Mouse (Mus musculus) urinary bladder, adult 18-20 months (tissue): ENCODE data around the gene Dph3.

Experiments
- DNase-seq, 2 experiments: peaks; one replicate each; pipeline ENCODE4 v3.0.0; 2022; ENCODE audit warnings: low spot score in 2 of 2, mixed read lengths in 2 of 2

Dph3 gene

DNA sequence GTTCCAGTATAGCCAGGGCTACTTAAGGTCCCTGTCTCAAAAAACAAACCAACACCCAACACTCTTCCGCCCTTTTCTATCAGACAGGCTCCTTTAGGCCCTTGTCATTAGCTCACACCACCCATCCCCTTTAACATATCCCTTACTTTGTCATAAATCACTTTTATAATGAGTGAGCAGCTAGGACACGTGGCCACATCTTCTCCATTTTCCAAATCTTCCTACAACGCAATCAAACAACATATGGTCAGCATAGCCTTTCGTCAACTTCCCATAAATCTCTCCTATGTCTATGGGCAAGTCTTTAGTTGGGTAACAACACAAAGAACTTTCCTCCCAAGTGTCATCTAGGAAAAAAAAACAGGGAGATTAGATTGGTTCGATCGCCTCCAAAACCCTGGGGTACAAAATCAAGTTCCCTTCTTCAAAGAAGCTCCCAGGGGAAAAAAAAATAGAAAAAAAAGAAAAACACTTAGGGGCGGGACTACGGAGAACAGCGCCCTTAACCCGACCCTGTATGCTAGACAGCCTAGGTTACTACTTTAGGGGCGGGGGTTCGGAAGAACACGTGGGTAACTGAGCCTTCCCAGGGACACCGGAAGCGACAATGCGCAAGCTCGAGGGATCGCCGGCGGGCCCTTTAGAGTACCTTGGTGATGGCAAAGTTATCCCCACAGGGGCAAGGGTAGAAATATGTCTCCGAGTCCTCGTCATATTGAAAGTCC lies 606 bp downstream of the Dph3 start, which contains the start of gene Oxnad1:
TSS of gene Oxnad1 (plus strand) at position 614 of the 725 bp plus-strand sequence.
- no peak for DNase-seq

DNA sequence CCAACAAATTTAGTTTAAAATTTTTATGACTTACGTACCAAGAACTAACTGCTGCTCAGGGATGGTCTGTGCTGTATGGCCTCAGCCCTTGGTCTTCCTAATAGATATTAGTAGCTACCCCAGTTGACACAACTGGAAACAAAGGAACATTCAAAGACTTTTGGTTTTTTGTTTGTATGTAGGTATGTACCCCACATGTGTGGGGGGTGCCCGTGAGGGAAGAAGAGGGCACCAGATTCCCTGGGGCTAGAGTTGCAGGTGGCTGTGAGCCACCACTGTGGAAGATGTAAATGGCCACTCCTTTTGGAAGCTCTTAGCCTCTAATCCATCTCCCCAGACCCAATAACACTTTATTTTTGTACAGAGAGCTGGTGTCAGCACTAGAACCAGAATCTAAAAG lies 2.1 kb downstream of the Dph3 start:
- DNase-seq = no peak

DNA sequence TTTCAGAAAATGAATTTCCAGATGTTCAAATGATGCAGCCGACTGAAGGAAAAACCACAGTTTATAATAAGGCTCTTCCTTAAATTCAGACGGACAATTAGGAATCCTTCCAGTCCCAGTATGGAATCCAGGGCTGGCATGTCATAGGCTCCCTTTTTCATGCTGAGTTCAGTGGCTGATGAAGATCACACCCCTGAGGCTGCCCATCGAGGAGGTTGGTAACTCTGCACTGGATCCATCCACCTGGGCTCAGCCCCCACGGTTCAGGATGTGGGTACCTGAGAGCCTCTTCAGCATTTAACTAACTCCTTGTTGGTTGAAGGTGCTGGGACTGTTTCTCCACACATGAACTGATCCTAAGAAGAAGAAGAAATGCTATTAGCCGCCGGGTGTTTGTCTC lies 2.6 kb downstream of the Dph3 start:
- DNase-seq = no peak

DNA sequence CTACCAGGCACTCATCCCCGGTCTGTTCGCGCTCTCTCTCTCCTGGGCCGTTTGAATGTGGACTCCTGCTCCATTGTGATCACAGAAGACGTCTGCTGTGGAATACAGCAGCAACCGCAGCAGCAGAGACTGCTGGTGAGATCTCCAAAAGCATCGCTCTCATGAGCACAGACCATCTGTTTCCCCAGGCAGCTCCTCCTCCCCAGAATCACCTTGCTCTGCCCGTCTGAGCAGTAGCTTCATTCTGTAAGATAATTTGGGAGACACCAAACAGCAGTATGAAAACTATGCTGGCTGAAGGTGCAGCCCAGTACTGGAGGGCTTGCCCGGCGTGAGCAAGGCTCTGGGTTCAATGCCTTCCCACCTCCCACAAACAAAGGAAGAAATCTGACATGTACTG lies 4.5 kb downstream of the Dph3 start:
- DNase-seq = no peak

DNA sequence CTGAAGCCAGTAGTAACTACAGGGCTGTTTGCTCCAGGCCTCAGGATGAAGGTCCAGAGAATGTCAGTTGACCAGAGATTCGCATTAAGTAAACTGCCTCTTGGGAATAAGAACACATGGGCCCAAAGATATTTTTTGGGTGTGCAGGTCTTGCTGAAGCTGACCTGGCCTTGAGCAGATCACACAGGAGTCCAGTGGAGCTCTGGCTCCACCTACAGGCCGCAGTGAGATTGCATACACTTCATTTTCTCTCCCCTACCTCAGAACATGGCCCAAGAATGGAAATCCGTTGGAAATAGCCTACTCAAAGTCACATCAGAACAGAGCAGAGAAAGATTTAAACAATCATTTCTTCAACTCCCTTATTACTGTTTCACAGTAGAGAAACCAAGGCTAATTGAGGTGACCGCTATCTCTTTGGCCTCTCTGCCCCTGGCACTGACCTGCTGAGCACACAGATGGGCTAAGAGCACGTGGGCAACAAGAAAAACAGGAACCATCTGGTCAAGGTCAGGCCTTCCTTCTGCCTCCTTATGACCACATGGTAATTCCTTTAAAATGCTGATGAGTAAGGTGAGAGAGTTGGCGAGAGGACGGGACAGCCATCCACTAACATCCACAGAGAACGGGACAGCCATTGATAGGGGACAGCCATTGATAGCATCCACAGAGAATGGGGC lies 8.5 kb downstream of the Dph3 start:
- DNase-seq = peak; percentile 31 to 53

DNA sequence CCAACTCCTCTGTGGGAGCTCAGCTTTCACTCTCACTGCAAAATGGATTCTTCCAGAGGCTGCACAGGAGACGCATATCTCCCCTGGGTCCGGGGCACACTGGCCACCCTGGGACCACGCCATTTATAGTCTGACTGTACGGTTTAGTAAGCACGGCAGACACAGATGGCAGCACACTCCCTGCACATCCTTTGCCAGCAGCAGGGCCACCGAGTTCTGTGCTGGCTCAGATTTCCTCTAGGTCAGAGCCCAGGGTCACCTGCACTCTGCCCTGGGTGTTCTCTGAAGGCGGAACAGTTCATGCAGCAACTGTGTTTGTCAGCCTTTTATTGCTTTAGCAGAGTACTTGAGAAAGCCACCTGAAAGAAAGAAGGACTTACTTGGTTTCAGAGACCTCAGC lies 11.6 kb downstream of the Dph3 start:
- no peak for DNase-seq

DNA sequence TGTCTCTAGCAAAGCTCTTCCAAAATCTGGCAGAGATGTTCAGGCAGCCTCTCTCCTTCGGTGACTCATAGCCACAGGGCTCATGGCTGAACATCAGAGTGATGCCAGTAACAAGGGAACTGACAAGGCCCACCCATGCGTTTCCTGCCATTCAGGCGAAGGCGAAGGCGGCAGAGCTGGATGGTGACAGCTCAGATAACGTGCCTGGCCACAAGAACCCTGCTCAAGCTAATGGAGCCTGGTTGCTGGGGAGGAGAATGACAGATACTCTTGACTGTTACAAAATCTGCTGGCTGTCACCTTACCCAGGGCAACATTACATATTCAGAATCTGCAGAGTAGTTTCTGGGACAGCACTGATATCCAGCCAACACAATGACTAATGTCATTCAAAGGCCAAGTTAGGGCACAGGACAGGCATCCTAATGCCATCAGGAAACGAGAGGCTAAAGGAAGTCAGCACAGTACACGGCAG lies 12.3 kb downstream of the Dph3 start:
- DNase-seq = no peak

DNA sequence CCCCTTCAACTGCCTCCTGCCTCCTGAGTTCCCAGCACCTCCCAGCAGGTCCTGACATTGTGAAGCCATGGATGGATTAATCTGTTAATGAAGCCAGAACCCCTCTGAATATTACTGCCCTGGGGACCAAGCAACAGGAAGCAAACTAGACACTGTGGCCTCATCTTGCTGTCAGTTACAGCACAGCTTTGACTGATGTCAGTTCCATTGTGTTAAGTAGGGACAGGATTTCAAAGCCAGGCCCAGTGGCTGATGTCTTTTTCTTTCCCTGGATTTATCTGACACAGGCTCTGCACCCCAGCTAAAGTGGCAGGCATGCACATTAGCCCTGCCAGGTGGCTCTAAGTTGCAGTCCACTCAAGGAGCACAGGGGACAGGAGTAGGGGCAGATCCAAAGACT lies 12.7 kb downstream of the Dph3 start:
- DNase-seq = no peak

DNA sequence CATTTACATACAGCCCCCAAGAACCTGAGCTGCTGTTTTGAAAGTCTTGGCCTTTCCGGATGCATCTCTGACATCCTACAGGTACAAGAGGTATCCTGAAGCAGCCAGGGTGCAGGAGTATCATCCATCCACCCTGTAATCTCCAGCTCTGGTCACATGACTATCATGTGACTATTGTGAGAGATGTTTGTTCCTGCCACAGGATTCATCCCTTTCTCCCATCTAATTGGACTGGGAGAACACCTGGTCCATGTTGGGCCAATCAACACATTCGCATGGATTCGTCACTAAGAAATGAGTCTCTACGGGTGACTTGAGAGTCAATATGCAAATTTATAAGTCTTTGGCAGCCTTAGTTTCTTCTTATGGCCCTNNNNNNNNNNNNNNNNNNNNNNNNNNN lies 24.1 kb downstream of the Dph3 start:
- no peak for DNase-seq

DNA sequence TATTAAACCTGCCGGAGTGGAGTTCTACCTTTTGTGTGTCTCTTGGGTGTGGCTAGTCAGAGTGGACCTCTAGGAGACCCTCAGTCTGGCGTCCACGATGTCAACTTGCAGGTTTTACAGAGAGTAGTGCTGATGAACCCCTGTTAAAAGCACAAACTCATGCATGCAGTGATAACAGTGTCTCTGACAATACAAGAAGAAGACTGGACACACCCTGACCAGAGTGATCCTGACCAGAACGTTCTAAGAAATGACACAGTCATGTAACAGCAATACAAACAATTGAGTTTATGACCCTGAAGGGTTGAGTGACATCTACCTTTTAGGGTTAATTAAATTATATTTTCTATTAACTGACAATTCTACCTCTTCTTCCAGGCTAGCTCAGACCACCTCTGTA lies 27.9 kb downstream of the Dph3 start:
- no peak for DNase-seq

DNA sequence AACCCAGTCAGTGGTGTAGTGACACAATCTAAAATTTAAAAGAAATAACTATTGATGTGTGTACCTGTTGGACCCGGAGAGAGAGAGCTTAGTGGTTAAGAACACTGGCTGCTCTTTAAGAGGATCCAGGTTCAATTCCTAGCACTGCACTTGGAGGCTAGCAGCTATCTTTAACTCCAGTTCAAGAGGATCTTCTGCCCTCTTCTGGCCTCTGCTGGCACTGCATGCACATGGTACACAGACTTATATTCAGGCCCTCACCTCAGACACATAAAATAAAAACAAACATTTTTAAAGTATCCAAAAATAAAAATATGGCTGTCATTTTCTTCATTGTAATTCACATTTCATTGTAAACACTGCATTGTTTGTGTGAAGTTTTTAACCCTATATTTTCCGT lies 28.9 kb downstream of the Dph3 start:
- no peak for DNase-seq

DNA sequence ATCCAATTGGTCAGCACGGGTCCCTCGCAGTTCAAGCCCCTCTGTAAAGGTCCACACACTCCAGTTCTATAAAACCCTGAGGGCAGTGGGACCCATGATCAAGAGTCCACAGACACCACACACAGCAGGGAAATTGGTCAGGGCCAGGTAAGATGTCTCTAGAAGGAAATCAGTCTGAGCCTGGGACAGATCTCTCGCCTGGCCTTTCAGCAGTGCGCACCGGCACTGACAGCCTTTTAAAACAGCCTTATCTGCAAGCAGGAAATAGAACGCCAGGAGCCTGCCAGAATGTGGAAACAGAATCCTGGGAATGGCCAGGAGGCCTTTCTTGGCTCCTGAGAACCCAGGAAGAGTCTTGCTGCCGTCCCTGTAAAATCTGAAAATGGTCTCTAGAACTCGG lies 29.7 kb downstream of the Dph3 start:
- DNase-seq = no peak

DNA sequence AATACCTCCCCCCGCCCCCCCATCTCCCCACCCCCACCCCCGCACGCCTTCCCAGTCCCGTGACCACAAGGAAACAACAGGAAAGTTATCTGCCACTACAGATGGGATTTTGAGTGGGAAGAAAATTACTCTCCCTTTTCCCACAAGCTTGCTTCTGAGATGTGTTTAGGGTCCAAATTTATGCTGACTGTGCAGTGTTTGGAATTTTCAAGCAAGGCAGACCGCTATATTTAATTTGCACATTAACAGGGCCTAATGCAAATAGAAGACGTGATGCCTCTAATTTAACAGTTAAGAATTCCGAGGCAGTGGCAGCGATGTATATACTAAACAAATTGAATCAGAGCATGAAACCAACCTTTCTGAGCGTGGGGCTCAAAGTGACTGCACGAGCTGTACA lies 30.7 kb downstream of the Dph3 start:
- DNase-seq = no peak

DNA sequence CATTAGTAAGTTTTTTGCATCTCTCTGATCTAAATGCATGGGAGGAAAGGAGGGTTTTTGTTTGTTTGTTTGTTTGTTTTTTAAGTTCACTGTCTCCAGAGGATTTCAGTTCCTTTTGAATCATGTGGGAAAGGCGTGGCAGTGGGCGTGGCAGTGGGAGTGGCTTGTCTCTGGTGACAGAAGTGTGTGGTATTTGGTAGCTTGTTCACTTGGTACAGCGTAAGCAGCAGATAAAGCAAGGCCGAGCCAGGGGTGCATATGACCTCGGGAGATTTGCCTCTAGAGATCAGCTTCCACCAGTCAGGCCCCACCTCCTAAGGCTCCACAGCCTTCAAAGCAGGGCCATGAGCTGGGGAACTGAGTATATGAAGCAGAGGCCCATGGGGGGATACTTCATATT lies 31.6 kb downstream of the Dph3 start:
- DNase-seq = no peak

DNA sequence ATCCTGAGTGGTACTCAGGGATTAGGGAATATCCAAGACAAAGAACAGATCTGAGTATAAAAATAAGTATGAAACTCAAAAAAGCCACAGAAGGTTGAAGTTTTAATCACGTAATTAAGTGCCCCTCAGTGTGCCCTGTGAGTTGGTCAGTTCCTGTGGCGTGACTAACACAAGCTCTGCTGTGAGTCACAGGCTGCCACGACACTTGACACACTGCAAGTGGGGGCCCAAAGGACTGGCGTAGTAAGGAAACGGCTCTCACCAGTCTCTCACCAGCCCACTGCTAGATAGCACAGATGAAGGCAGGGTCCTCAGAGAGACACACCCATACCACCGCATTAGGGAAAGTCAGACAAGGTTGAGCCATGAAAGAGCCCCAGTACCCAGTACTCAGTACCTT lies 35.4 kb downstream of the Dph3 start:
- no peak for DNase-seq

DNA sequence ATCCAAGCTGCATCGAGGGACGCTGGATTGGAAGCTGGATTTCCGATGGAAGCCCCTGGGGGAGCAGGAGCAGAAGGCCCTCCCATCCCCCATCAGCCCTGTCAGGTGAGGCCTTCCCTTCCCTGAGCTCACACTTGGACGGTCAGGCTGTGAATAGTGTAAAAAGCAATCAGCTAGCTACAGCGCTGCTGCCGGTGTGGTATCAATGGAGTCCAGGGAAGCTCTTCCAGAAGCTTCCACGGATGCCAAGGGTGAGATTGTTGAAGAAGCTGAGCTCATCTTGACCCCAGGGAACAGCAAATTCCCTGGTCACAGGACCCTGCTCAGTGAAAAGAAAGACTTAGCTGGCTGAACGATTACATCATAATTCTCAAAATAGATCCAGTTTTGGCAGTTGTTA lies 39.2 kb downstream of the Dph3 start:
- no peak for DNase-seq

DNA sequence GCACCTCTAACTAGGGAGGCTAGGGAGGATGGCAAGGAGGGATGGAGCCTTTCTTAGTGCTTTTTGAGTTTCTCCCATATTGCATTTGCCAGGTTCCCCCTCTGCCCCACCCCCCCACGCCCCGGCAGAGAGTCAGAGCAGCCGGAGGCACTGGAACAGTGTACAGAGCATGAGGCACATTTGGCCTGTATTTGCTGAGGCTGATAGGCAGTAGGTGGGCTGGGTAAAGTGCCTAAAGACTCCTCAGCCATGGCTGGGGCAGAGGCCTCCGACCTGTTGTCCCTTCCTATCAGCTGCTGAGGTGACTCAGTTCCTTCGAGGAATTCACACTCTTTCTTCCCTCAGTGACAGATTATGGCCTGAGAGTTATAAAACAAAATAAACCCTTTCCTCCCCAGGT lies 43.4 kb downstream of the Dph3 start:
- no peak for DNase-seq

DNA sequence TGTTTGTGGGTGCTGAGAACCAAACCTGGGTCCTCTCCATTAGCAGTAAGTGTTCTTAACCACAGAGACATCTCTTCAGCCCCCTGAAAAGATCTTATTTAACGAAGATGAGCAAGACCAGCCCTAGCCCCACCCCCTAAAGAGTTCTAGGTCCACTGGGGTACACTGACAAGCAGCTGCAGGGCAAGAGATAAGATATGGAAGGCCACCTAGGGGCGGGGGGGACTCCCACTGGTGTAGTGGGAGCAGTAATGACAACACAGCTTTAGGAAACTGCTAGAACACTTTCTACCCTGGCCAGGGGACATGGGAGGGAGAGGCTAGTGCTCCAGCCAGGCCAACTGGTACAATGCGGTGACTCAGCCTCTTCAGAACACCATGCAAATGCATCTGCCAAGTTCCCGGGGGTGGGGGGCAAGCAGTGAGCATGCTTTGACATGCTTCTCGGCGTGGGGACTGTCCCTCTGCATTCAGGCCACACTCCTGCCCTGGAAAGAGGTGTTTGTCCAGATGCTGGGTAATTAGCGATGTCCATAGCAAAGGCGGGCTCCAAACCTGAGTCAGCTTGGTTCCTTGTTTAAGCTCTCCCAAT lies 47.8 kb downstream of the Dph3 start:
- no peak for DNase-seq

DNA sequence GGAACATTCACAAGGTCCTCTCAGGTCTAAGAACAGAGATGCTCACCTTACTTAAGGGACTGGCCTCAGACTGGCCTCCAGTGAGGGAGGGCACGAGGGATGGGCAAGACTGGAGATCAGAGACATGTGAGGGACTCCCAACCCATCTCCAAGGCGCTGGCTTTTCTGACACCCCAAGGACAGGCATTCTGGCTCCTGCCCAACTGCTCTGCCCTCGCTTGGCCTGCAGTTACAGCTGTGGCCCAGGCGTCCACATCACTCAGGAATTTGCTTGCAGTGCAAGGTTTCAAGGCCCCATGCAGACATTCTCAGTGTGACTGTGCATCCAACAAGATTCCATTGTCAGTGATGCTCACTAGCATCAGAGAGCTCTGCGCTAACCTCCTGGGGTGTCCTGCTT lies 49.0 kb downstream of the Dph3 start:
- no peak for DNase-seq

DNA sequence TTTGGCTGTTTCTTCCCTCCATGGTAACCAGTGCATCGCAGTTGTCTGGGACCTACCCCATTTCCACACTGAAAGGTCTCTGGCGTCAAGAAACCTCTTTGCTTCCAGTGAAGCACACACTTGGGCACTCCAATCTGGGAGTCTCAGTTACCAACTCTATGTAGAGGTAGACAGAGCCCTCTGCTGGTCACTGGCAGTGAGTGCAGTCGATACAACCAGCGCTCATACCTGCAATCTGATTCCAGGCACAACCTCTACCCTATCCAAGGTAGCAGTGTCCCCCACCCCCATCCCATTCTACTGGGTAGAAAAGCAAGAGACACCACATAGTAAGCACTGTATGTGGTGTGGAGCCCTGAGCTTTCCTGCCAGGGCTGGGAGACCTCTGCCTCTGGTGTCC lies 53.0 kb downstream of the Dph3 start:
- peak in 1 of 2 experiments; percentile 56 for DNase-seq
